Mouse (Mus musculus) splenic B cell, adult 2 months (primary cell): ENCODE results near the gene Fbln2.
A peak's percentile ranks its signal among the peaks of the same experiment; 100 is the strongest.
"Not testable (repeated sequence)": the region's sequence is repeated elsewhere in the genome, so short reads cannot be mapped to it uniquely, and the experiment has no call there.

Experiments used
- DNase-seq: peaks from one replicate; pipeline ENCODE4 v3.0.0-alpha.2; 2011; ENCODE audit warnings: low read depth, low spot score
- H3K27me3 ChIP-seq: 2 replicates; pipeline ENCODE4 v1.6.1; 2012; ENCODE audit warnings: mild to moderate bottlenecking, low read length, moderate library complexity, mixed read lengths; ENCODE audit not compliant: control insufficient read depth, poor library complexity, insufficient read depth, severe bottlenecking
- H3K36me3 ChIP-seq: 2 replicates; pipeline ENCODE4 v1.6.1; 2012; ENCODE audit warnings: mild to moderate bottlenecking, low read length, moderate library complexity, mixed read lengths; ENCODE audit not compliant: control insufficient read depth, poor library complexity, insufficient read depth, severe bottlenecking

Fbln2 gene

GRCm38 (mm10) chr6:91212155-91212554 lies at the start of gene Fbln2:
Fbln2 (plus strand) TSS chr6:91212455.
- not testable (repeated sequence) for H3K27me3 ChIP-seq, H3K36me3 ChIP-seq, DNase-seq

GRCm38 (mm10) chr6:91163195-91163911 lies 48.9 kb upstream of the Fbln2 start:
- DNase-seq, result no peak
- H3K27me3 ChIP-seq, result no peaks in the 10 kb centered on the region
- H3K36me3 ChIP-seq, result no peaks in the 10 kb centered on the region

DNA sequence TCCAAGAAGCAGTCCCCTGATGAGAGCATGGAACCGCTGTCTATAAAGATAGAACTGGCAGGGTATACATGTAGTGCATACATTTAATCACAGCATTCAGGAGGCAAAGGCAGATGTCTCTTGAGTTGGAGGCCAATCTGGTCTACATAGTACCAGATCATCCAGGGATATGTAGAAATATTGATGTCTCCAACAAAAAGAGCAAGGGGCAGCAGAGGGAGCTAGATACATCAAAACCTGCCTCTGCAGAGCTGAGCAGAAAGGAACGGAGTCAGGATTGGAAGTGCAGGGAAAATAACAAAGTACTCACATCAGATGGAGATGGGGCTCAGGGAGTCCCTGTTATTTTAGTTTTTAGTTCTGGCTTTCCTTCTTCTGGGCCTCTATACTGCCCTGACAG lies 47.7 kb upstream of the Fbln2 start:
- Histone ChIP-seq H3K27me3 (no peaks in the 10 kb centered on the region), H3K36me3 (no peaks in the 10 kb centered on the region)
- no peak for DNase-seq

DNA sequence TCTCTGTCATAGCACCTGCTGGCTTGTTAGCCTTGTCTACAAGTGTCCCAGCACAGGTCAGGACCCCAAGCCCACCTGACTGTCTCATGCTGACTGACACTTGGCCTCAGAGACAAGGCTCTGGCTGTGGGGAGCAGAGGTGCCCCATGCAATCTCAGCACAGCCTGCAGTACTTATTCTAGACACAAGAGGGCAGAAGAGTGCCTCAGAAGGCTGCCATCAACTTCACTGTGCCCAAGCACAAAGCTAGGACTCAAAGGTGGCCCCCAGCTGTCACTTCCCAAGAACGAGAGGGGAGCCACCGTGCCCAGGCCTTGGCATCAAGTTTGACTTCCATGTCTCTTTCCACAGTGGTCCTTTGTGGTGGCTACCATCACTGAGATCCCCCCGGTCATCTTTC lies 47.0 kb upstream of the Fbln2 start:
- Histone ChIP-seq H3K27me3 (no peaks in the 10 kb centered on the region), H3K36me3 (no peaks in the 10 kb centered on the region)
- peak; percentile 77 for DNase-seq

DNA sequence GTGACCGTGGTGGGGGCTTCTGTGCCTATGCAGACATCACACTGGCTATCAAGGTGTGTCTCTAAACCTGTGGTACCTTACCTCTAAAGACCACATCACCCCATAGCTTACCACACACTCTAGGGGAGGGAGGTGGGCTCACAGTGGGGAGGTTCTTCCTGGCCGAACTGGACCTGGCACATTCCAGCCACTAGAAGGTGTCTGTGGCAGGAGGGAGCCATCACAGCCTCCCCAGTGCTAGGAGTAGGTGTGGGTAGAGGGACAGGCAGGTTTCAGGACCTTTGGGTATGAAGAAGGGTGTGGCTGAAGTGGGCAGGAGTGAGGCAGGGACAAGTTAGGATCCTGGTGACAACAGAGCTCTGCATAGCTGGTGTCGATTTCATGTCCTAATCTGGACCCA lies 44.4 kb upstream of the Fbln2 start:
- Histone ChIP-seq H3K27me3 (no peaks in the 10 kb centered on the region), H3K36me3 (no peaks in the 10 kb centered on the region)
- DNase-seq, result no peak

GRCm38 (mm10) chr6:91169129-91169528 lies 43.1 kb upstream of the Fbln2 start:
- Histone ChIP-seq H3K36me3 (no peaks in the 10 kb centered on the region), H3K27me3 (no peaks in the 10 kb centered on the region)
- no peak for DNase-seq

- no peaks in the 10 kb centered on the region for H3K27me3 ChIP-seq
- DNase-seq, result no peak
- H3K36me3 ChIP-seq, result no peaks in the 10 kb centered on the region
These were observed 40.8 kb upstream of the Fbln2 start for GRCm38 (mm10) chr6:91171396-91171895.

DNA sequence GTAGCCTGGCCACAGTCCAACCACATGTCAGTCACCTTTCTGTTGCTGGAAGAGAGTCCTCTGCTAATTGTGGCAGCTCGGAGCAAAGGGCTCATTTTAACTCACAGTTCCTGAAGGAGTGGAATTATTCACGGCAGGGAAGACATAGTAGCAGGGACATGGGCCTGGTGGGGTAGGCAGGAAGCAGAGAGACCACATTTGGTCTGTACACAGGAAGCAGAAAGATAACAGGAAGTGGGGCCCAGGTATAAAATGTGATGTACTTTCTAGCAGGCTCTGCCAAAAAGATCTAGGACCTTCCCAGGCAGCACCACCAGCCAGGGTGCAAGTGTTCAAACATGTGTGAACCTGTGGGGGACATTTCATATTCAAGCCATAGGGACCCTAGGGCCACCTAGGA lies 39.9 kb upstream of the Fbln2 start:
- H3K36me3 ChIP-seq, result no peaks in the 10 kb centered on the region
- H3K27me3 ChIP-seq, result no peaks in the 10 kb centered on the region
- no peak for DNase-seq

GRCm38 (mm10) chr6:91173221-91173880 lies 38.9 kb upstream of the Fbln2 start:
- DNase-seq, result no peak
- H3K27me3 ChIP-seq, result no peaks in the 10 kb centered on the region
- H3K36me3 ChIP-seq, result no peaks in the 10 kb centered on the region

GRCm38 (mm10) chr6:91174211-91174610 lies 38.0 kb upstream of the Fbln2 start:
- no peak for DNase-seq
- Histone ChIP-seq H3K27me3 (no peaks in the 10 kb centered on the region), H3K36me3 (no peaks in the 10 kb centered on the region)

- DNase-seq, result no peak
- Histone ChIP-seq H3K36me3 (no peaks in the 10 kb centered on the region), H3K27me3 (no peaks in the 10 kb centered on the region)
These were observed 31.5 kb upstream of the Fbln2 start for GRCm38 (mm10) chr6:91180767-91181171.

DNA sequence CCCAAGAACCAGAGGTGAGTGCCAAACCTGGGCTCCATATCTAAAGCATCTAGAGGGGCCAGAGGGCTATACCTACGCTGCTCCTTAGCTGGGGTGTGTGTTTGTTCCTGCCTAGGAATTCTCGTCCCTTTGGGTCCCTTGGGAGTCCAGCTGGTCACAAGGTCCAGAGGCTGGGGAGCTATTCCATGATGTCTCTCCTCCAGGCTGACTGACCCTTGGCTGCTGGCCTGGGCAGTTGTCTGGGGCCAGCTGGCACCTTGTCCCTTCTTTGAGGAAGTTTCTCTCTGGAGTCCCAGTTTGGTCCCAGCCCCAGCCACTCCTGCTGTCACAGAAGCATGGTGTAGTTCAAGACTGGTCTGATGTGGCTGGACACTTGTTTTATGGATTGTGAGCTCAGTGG lies 30.9 kb upstream of the Fbln2 start:
- Histone ChIP-seq H3K36me3 (no peaks in the 10 kb centered on the region), H3K27me3 (no peaks in the 10 kb centered on the region)
- DNase-seq, result no peak

- Histone ChIP-seq H3K27me3 (no peaks in the 10 kb centered on the region), H3K36me3 (no peaks in the 10 kb centered on the region)
- DNase-seq, result no peak
These were observed 30.2 kb upstream of the Fbln2 start for GRCm38 (mm10) chr6:91182075-91182490.

DNA sequence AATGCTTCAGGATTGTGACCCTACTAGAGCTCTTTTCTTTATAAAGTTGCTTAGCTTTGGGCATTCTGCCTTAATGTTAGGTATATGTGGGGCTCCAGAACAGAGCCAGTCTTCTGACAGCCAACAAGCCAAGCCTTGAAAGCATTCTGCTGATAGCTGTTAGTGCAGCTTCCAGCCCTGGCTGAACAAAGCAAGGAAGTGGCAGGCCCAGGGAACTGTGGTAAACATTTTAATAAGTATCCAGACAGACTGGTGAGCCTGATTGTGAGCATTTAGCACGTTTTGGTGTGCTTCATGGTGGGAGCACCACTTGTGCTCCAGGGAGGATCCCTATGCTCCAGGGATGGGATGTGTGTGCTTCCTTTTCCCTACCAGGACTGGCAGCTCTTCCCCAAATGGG lies 29.2 kb upstream of the Fbln2 start:
- Histone ChIP-seq H3K27me3 (no peaks in the 10 kb centered on the region), H3K36me3 (no peaks in the 10 kb centered on the region)
- no peak for DNase-seq

DNA sequence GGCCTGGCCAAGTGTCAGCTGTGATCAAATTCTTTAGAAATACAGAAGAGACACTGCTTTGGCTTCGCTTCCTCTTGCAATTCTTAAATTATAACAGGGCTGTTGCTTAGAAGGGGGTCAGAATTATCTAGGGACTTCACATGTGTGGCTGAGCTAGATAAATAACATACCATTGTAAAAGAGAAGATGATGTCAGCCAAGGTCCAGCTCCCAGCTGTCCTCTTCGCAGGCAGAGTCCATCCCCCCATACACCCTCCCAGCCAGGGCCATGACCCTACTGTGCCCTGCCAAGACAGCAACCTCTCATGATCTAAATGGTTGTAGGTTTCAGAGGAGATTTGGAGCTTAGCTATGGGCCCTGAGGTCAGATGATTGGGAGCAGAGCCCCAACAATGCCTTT lies 28.3 kb upstream of the Fbln2 start:
- DNase-seq, result no peak
- Histone ChIP-seq H3K36me3 (no peaks in the 10 kb centered on the region), H3K27me3 (no peaks in the 10 kb centered on the region)
